Mouse (Mus musculus) heart, postnatal 10 days (tissue): ENCODE data around the gene Gtpbp1. TPM values are rescaled to one million over a fixed set of nuclear protein-coding genes. Genes with fewer than 3 reads are reported as not detected.
A peak's percentile ranks its signal among the peaks of the same experiment; 100 is the strongest.

Experiments used
- DNase-seq, 2 experiments: peaks; one replicate each; pipeline ENCODE4 v3.0.0; 2021
- intact Hi-C: fragments of 180-260 bp; cut with DNase I; formaldehyde crosslinking; loops from one replicate; pipeline ENCODE4 v1.15.1; 2025
- total RNA-seq, 2 experiments: library from RNA; stranded (reverse); gene quantifications; 2 replicates each; pipeline ENCODE4 v1.2.3; 2021

The Gtpbp1 gene
- total RNA-seq, 2 experiments from 2014 or later = 36.1 to 37.8 TPM

DNA sequence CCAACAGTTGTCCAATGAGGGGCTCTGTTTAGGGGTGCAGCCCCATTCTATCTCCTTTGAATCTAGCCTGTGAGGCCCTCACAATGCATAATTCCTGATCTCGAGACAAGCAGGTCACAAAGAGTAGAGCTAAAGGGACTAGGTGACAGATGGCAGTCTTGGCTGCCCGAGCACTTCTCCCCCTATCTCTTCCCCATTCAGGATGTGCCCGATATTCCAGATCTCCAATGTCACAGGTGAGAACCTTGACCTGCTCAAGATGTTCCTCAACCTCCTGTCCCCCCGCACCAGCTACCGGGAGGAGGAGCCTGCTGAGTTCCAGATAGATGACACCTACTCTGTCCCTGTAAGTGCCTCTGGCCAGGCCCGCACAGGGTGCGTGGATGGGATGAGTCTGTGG, 25.0 kb downstream of the Gtpbp1 start:
- no peak for DNase-seq
- intact Hi-C loops = no loop called here

DNA sequence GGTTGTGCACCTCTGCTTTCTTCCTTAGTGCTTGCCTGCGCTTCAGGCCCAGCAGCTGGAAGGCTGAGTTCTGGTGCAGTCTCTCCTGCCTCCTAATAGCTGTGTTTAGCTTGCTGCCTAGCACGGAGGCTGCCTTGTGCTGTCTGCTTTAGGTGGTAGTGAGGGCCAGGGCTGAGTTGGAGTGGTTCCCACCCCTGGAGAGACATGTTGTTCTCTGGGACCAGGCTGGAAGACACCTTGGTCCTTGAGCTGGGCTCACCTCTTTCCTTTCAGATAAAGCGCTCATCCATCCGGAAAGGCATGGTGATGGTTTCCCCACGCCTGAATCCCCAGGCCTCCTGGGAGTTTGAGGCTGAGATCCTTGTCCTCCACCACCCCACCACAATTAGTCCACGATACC, 26.1 kb downstream of the Gtpbp1 start:
- intact Hi-C loops = no loop called here
- no peak for DNase-seq

DNA sequence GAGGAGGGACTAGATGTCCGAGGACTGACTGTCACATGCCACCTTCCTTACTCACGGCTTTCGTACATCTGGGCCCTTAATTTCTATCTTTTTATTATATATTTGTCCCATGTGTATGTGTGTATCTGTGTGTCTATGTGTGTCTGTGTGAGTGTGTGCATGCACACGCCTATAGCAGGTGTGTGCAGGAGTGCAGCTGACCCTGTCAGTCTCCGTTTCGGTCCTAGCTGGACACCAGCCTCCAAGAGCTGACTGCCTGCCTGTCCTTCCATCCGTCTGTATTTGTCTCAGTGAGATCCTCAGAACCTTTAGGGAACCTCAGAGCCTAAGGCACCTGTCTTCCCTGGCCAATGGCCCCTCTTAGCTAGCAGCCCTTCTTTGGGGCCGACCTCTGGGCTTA, 29.6 kb downstream of the Gtpbp1 start:
- intact Hi-C loops = no loop called here
- DNase-seq = no peak

DNA sequence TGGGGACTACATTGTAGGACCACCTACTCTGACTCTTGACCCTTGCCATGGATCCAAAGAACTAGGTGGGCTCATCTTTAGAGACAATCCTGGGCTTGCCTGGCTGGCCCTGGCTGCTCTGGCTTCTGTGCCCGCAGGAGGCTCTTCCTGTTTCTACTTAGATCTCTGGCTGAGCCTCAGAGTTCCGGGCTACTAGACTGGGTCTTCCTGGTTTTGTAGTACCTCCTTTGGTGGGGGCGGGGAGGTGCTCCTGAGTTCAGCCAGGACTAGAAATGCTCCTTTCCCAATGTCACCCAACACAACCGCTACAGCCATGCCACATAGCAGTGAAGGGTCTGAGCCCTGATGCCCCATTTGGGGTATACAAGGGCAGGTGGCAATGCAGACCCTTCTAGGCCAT, 30.2 kb downstream of the Gtpbp1 start:
- intact Hi-C loops = no loop called here
- no peak for DNase-seq

DNA sequence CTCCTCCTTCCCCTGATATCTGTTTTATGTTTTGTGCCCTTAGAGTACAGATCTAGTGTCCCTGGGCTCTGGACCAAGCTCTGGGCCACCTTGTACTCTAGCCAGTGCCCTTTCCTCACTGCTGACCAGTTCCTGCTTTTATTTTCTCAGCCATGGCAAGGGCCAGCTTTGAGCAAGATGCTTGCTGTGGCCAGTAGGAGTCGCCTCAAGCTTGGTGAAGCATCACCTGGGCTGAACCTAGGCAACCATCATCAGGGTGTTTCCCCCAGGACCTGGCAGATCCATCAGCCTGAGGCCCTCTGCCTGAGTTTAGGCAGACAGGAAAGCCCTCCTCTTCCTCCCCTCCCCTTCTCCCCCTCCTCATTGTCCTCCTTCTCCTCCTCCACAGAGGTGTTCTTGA, 32.8 kb downstream of the Gtpbp1 start:
- intact Hi-C loops = no loop called here
- peak; percentile 66 to 75 for DNase-seq

DNA sequence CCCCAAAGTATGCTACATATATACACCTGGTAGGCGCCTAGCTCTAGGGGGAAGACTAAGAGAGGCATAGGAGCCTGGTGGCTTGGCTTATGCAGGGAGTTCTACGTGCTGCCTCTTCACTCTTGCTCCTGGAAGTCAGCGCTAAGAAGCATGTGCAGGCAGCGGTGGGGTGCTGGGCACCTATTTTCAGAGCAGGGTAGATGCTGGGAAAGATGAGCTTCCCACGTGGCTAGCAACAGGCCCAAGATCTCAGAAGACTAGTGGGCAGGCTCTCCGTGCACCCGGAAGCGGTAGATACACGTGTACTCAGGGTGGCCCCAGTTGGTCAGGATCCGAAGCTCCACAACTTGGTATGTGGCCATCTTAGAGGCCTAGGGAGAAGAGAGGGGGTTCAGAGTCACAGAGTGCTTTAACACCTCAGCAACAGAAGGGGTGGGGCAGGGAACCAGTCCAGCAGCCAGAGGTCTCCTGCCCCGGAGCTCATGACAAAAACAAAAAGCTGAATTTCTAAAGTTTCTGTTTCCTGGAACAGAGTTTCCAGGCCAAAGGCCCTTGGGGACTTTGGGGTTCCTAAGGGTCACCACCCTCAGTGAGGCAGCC, 34.6 kb downstream of the Gtpbp1 start:
- no peak for DNase-seq
- intact Hi-C loops = no loop called here

DNA sequence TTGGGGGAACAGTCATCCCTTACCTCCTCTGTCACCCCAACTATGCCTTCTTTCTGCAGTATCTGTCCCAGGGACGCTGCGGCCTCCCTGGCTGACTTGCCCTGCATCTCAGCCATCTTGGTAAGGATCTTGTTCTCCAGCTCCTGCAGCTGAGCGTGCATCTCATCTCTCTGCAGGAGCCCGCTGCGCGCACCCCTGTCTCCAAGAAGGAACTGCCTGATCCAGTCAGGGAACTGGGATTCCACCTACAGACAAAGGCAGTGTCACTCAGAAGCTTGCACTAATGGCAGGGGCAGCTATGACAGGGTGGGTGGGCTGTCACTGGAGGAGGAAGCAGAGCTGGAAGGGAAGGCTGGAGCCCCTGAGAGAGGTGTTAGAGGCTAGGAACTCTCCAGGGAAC, 37.2 kb downstream of the Gtpbp1 start:
- intact Hi-C loops = no loop called here
- DNase-seq = no peak

DNA sequence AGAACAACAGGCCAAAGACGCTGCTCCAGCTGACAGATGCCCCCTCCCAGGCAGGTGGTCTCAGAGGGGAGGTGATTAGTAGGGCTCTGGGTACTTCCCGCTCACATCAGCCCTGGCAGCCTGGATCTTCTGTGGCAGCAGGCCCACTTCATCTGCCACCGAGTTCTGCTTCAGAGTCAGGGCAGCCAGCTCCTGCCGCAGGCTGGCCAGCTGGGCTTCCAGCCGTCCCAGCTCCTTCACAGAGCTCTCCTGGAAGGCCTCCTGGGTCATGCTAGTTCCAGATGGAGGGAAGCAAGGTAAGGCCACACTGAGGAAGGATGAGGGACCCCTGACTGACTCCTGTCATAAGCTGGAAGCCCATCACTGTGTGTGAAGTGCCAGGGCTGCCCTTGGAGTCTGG, 37.7 kb downstream of the Gtpbp1 start:
- intact Hi-C loops = no loop called here
- DNase-seq = no peak

DNA sequence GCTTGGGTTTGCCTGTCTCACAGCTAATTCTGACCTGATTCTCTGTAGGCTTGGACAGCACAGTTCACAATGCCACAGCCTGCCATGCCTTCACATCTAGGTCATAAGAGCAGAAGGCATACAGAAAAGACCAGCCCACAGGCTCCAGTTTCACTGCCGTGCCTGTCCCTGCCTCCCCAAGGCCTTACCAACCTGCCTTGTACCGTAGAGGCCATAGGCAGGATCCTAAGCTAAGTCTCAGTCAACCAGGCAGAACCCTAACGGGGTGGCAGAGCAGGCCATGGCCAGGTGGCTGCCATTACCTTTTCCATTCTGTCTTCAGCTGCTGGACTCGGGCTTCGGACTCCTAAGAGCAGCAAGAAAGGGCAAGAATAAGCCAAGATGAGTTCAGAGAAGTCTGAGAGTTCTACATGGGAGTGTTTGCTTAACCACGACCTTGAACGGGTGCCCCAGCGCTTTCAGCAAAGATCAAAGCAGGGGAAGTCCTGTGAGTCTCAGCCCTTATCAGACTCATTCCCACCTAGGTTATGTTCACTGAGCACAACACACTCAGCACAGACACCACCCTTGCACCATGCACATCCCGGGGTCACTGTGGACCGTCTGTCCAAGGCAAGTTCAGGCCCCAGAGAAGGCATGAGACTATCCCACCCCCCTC, 38.2 kb downstream of the Gtpbp1 start:
- intact Hi-C loops = no loop called here

DNA sequence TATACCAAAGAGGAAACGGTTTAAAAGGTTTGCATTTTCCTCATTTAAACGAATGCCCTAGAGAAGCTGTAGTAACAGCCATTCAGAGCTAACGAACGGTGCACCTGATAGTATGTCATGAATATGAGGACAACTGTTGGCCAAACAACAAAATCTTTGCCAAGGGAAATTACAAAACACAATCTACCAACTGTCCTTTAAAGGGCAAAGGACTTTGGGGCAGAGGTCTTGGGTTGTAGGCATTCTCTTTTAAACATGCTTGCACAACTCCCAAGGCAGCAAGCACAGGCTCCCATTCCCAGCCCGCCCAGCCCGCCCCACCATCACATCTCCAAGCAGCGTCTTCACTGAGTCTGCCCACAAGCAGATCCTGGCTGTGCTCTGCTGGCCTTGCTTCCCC, 40.9 kb downstream of the Gtpbp1 start:
- intact Hi-C loops = no loop called here
- DNase-seq = no peak

More for the DNA sequence above, 38.2 kb downstream of the Gtpbp1 start:
- DNase-seq = no peak

DNA sequence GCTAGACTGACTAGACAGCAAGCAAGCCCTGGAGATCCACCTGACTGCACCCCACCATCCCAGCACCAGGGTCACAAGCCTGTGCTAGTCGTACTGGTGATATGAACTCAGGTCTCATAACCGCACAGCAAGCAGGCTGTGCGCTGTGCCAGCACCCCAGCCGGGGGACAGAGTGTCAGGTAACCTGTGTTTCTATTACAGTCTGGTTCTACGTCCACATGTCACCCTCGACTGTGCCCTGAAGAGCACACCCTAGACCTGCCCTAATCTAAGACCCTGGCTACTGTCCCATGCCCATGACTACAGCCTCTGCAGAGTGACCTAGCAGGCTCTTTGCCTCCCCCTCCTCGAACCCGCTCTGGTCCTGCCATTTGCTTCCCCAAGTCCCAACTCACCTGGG, 42.5 kb downstream of the Gtpbp1 start:
- intact Hi-C loops = no loop called here
- DNase-seq = no peak

DNA sequence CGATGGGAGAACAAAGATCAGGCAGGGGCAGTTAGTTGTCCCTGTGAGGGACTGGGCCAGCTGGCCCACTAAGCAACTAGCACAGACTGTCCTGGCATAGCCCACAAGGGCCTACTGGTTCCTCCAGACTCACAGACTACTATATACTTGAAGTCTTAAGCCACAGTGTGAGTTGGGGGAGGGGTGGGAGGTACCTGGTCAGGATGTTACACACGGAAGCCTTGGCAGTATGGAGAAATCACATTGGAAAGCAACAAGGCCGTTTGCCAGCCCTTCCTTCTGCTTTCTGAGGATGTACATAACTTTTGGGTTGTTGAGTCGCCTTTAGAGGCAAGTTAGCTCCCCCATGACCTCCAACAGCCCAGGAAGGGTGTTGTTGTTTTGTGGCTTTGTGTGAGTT, 43.0 kb downstream of the Gtpbp1 start:
- intact Hi-C loops = no loop called here
- DNase-seq = no peak

DNA sequence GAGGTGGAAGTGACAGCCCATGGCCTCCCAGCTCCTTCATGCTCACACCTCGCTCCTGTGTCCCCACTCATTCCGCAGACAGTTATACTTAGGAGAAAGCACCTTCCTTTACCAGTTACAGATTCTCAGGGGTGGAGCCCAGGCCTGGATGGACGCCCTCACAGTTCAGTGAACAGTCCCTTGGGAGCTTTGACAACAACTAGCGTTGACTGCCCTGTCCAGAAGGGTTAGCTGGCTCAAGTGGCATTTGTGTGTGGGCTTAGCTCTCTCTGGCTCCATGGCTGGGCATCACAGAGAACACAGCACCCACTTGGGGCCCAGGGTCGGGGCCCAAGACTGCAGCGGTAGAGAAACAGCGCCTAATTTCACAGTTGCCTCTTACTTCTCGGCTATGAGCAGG, 43.7 kb downstream of the Gtpbp1 start:
- DNase-seq = peak in 1 of 2 experiments; percentile 34
- intact Hi-C loops = no loop called here

DNA sequence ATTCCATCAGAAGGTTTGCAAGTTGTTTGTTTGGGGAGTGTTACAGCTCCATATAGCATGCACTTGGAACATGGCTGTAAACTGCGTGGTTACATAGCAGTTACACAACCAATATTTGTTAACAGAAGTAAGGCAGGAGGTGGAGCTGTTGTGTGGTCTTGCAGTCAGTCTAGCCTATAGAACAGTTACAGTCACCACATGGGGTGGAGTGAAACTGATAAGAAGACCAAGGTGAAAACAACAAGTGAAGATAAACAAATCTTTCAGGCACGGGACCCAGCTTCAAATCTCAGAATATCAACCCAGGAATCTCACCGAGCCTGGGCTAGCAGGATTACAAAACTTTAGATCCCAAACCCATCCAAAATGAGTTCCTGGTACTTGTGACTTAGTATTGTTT, 50.1 kb downstream of the Gtpbp1 start:
- no peak for DNase-seq
- intact Hi-C loops = no loop called here

DNA sequence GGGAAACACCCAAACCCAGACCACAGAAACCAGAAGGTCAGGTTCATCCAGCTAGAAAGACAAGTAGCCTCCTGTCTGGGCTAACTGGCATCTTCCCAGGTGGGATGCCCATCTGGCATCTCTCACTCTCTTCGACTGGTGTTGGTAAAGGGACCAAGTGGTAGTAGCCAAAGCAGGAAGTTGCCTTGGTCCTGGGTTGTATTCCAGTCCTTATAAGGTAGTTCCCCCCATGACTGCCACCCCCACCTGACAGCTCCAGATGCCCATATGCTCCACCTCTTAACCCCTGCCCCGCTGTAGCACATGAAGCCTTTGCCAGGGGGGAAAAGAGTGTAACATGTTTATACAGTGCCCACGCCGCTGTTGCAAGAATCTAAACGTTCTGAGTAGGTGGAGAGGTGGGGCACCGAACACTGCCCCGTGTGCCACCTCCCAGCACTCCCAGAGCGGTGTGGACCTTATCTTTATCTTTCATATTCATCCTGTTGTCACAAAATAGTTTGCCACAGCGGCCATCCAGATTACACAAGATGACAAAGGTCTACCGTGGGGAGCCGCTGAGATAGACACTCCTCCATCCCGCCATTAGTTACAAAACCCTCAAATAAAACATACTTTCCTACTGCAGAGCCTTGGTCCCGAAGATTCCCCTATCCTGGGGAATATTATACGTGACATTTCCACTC, 50.7 kb downstream of the Gtpbp1 start:
- intact Hi-C loops = no loop called here
- DNase-seq = peak in 1 of 2 experiments; percentile 63

DNA sequence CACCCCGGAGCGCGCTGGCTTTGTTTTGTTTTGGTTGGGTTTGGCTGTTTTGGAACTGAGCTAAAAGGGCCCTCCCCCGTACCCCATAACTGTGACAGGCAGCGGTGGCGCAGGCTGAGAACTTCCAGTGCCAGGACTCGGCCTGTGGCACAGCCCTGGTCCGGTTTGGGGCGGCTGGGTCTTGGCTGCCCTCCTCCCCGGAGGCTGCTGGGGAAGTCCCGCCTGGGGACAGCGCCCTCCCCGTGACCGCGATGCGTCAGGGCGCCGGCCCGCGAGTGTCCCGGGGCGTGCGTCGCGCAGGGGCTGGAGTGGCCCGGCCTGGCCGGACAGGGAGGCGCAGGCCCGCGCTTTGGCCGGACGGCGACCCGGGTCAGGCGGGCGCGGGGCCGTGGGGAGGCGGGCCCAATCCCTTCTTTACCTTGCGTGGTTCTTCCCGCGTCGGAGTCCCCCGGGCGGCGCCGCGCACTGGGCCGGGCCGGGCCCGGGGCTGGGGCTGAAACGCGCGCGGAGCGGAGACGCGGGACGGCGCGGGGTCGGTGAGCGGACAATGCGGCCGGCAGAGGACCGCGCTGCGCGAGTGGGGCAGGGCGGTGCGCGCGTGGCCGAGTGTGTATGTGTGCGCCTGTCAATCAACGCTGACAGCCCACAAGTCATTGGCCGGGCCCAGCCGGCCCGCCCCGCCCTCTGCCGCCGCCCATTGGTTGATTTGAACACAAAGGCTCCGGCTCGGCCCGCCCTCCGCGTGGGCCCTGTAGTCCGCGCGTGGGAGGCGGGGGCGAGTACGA, 51.5 kb downstream of the Gtpbp1 start, which contains the start of gene Sun2:
TSS of gene Sun2 (minus strand) at position 616 of the 785 bp plus-strand sequence.
- peak; percentile 94 for DNase-seq
- intact Hi-C loops = no loop called here

DNA sequence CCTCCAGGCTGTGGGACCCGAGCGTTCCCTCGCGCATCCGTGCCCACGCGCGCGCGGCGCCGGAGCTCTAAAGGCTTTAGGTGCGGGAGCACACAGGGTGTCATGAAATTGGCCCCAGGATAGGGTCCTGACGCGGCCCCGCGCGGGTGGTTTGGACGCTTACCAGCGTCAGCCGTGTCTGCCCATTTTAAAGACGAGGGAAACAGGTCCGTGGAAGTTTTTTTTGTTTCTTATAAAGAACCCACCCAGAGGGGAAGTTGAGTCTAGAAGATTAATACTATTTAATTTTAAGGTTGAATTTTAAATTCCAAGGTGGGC, 52.0 kb downstream of the Gtpbp1 start:
- no peak for DNase-seq
- intact Hi-C loops = no loop called here

DNA sequence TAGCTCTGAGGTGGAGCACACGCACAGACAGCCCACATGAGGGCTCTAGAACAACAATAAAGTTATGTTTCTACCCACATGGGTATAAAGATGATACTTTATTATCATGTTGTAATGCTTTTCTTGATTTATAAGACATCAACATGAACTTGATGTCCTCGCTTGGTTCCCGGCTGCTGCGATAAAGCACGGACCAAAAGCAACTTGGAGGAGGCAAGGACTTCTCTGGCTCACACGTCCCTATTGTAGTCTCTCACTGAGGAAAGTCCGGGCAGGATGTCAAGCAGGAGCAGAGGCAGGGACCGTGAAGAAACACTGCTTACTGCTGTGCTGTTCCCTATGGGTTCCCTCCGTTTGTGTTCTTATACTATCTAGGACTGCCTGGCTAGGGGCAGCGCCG, 53.4 kb downstream of the Gtpbp1 start:
- intact Hi-C loops = no loop called here
- DNase-seq = no peak

DNA sequence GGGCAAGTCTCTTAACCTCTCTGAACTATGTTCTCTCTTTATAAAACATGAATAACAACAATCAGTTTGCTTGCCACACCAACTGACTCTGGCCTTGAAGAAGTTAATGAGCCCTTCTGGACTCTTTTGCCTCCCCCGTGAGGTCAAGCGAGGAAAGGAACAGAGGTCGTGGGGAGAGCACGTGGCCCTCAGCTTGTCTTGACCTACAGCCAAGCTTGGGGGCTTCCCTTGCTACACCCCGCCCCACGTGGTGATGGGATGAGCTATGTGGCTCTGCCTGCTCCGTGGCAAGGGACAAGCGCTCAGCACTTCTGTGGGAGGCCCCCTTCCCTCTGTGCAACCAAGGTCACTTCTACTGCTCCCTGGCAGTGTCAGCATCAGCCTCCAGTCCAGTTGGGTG, 54.1 kb downstream of the Gtpbp1 start:
- DNase-seq = no peak
- intact Hi-C loops = no loop called here

DNA sequence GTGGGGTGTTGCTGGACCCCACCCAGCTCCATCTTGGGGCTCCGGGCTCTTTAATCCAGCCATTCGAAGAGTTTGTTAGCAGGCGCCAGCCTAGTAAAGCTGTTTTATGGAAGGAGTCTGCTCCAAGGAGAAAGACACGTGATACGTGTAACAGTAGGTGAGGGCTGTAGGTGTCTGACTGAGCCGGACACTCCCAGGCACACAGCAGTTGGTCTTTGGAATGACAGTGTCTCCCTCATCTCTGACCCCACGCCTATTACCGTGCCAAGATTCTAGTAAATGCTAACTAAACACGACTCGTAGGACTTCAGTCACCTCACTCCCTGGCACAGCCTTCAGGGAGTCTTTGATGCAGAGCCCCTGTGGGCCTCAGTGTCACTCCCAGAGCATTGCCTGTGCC, 54.7 kb downstream of the Gtpbp1 start:
- DNase-seq = no peak
- intact Hi-C loops = no loop called here

DNA sequence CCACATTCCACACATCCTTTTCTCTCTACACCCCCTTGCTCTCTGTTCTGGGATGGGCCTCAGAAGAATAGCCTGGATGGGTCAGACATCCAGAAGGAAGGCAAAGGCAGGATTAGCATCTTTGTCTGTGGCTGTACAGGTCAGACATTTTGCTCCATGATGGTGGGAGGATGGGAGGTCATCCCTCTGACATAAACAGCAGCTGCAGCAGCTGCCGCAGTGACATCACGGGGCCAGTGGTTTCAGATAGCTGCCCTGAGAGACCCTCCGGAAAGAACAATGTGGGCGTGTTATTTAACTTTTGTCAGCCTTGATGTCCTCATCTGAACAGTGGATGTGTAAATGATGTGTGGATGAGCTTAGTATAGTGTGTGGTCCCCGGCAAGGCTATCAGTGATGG, 55.2 kb downstream of the Gtpbp1 start:
- intact Hi-C loops = no loop called here
- no peak for DNase-seq

DNA sequence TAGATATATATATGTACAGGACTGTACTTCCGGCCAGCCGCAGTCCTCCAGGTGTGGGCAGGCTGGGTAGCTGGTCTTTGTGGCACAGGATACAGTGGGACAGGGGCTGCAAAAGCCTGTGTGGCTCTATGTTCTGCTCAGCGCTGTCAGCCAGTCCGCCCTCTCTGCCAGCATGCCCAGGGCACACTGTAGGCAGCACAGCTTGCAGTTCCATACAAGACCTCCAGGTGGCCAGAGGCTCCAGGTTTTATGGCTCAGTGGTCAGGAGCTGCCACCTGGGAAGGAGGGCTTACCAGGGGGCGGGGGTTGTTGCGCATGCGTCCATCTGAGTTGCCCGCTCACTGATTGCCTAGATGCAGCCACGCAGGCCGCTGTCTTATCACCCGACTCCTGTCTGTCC, 57.4 kb downstream of the Gtpbp1 start:
- no peak for DNase-seq
- intact Hi-C loops = no loop called here
